8 mouse cellular contexts compared by ENCODE assay signal in the genomic region with DNA sequence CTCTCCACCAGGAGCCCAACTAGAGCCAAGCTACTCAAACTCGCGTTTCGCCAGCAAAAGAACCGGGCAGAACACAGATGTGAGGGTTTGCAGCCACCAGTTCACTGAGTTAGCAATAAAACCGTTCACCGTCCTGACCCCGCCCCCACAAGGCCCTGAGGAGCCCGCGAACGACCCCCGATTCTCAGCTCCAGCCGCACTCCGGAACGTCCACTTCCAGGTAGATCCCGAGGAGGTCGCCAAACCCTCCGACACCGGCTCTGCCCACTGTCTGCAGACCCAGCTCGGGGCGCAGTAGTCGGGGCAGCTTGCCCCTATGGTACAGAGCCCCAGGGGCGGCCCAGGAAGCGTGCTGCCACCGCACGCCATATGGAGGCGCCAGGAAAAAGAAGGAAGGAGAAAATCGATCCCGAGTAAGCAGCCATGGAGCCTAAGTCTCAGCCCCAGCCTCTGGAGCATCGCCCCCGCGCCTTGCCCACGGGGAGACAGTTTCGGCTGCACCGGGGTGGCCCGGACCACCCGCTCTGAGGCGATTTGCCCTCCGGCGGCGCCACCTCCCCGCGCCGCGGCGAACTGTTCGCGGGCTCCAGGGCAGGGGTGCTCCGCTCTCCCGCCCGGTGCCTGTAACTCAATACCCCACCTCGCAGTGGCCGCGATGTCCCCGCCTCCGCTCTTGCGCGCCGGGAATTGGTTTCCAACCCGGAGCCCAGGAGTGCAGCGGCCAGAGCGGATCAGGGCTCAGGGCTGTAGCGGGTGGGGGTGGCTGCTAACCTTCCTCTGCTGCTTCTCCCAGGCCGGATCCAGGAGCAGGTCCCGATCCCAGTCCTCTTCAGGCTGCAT. TPM values are rescaled to one million over a fixed set of nuclear protein-coding genes. Genes with fewer than 3 reads are reported as not detected.
DNase-seq lines count a peak whose midpoint lies in the region; ATAC-seq and TF ChIP-seq lines count a peak whose summit lies in the region.

No protein-coding gene starts in this region.

- no peaks in the 10 kb centered on the region for H3K9me3 ChIP-seq in forebrain, embryonic 13.5 days (replicated peaks)
- H3K9me3 ChIP-seq in lung, embryonic 14.5 days (ENCODE audit: low read depth, low read length), result no peaks in the 10 kb centered on the region

- peak; percentile 47 for DNase-seq in ES-CJ7 (ENCODE audit: low read depth, low spot score)
- peak; percentile 84 for DNase-seq in heart, postnatal 10 days
- DNase-seq in kidney, postnatal 4 days, result peak; percentile 84 to 91
- DNase-seq in lung, embryonic 14.5 days, result peak; percentile 90
- DNase-seq in ovary, adult 18-20 months (ENCODE audit: low spot score), result peak; percentile 72
- peak; percentile 74 for DNase-seq in thymus, postnatal 10 days (ENCODE audit: low spot score in 2 of 2)

- peak overlapping the region; percentile 81 for H3K9ac ChIP-seq in forebrain, embryonic 13.5 days
- H3K9ac ChIP-seq in lung, embryonic 14.5 days, result peak overlapping the region; percentile 90

- H3K36me3 ChIP-seq in forebrain, embryonic 13.5 days (ENCODE audit: poor library complexity, severe bottlenecking), result no peaks in the 10 kb centered on the region
- H3K36me3 ChIP-seq in lung, embryonic 14.5 days (ENCODE audit: insufficient read depth), result no peaks in the 10 kb centered on the region

- H3K4me1 ChIP-seq in brown adipose tissue, adult 24 weeks (ENCODE audit: control insufficient read depth, insufficient read depth, insufficient read length, low read length), result no peaks in the 10 kb centered on the region; the same call in 1 of the 2 replicates
- H3K4me1 ChIP-seq in forebrain, embryonic 13.5 days, result peaks cover 23% of the 10 kb centered on the region
- H3K4me1 ChIP-seq in lung, embryonic 14.5 days (ENCODE audit: insufficient read depth), result peaks cover 8% of the 10 kb centered on the region; the same call in 1 of the 2 replicates

- peak; percentile 45 for TF ChIP-seq CTCF in lung, embryonic 14.5 days (IDR thresholded peaks at IDR 0.05; ENCODE audit: low read depth)

- H3K27ac ChIP-seq in brown adipose tissue, adult 24 weeks (replicated peaks; ENCODE audit: low read depth, low read length), result peak overlapping the region; percentile 32
- H3K27ac ChIP-seq in forebrain, embryonic 13.5 days, result peak overlapping the region; percentile 91
- peak overlapping the region; percentile 98 for H3K27ac ChIP-seq in lung, embryonic 14.5 days (ENCODE audit: low read depth)

- H3K4me3 ChIP-seq in brown adipose tissue, adult 24 weeks (ENCODE audit: insufficient read depth, low read depth, low read length), result peak overlapping the region; percentile 71
- H3K4me3 ChIP-seq in forebrain, embryonic 13.5 days, result peak overlapping the region; percentile 71
- peak overlapping the region; percentile 89 for H3K4me3 ChIP-seq in lung, embryonic 14.5 days (ENCODE audit: low read depth, low read length)

- H3K4me2 ChIP-seq in forebrain, embryonic 13.5 days, result peak overlapping the region; percentile 92
- H3K4me2 ChIP-seq in lung, embryonic 14.5 days, result peak overlapping the region; percentile 76

- ATAC-seq in forebrain, embryonic 13.5 days, result peak; percentile 71
- ATAC-seq in lung, embryonic 14.5 days (ENCODE audit: insufficient read depth), result peak; percentile 79

- intact Hi-C loops in heart, postnatal 10 days (cut with DNase I), result loop anchor here (1.0 to 5.0 kb wide), 5 partner anchors 29 to 118 kb away; no protein-coding TSS in a partner anchor

- under 1% methylated on average over 62 of the region's 64 CpGs for WGBS in forebrain, embryonic 13.5 days
- under 1% methylated on average over 64 of the region's 64 CpGs for WGBS in lung, embryonic 14.5 days

- no peaks in the 10 kb centered on the region for H3K27me3 ChIP-seq in forebrain, embryonic 13.5 days
- H3K27me3 ChIP-seq in lung, embryonic 14.5 days (ENCODE audit: insufficient read depth, low read length), result no peaks in the 10 kb centered on the region

RNA-seq across cellular contexts. Expression of gene Actn1, which starts 0.7 kb away (rescaled TPM):
- 2.9 and 3.3 TPM in 2 replicates for polyA plus RNA-seq in brown adipose tissue, adult 24 weeks (2012; ENCODE audit: insufficient read depth, insufficient read length, missing spikeins)
- polyA plus RNA-seq in forebrain, embryonic 13.5 days (2015; fragmentation: Nextera tagmentation; extraction: Ambion mirVana), result 9.3 and 9.9 TPM in 2 replicates
- total RNA-seq in heart, postnatal 10 days (2021), result 10 to 100 TPM; 70.7 to 71.9 TPM
- polyA plus RNA-seq in lung, embryonic 14.5 days (2014; fragmentation: Nextera tagmentation; extraction: Ambion mirVana), result 71.9 and 86.2 TPM in 2 replicates

Comparison
In these comparisons a context has a peak if more than half of its experiments do, and no peak if none do; other contexts are left out.
1. Peak in every context shown above with its lines: DNase-seq, ATAC-seq, H3K4me3 ChIP-seq and H3K27ac ChIP-seq.
2. H3K27ac ChIP-seq: peak in every context shown above with its lines; median percentile 98 in lung, embryonic 14.5 days; 91 in forebrain, embryonic 13.5 days; 32 in brown adipose tissue, adult 24 weeks.